Mouse (Mus musculus) hindbrain, embryonic 12.5 days (tissue): ENCODE measurements around the gene Spocd1. TPM values are rescaled to one million over a fixed set of nuclear protein-coding genes. Genes with fewer than 3 reads are reported as not detected.

Experiments used
- ATAC-seq: fragments of 200-750 bp; cut with Nextera tagmentation; 2 replicates; pipeline ENCODE4 v1.8.0; 2017; ENCODE audit warnings: moderate TSS enrichment; ENCODE audit not compliant: low FRiP score
- H3K27ac ChIP-seq: fragments of 300-500 bp; sonication (generic); 2 replicates; pipeline ENCODE4 v1.5.1; 2016; ENCODE audit warnings: mild to moderate bottlenecking
- H3K27me3 ChIP-seq: fragments of 300-500 bp; sonication (generic); 2 replicates; pipeline ENCODE4 v1.6.1; 2016; ENCODE audit warnings: mild to moderate bottlenecking
- H3K36me3 ChIP-seq: fragments of 300-500 bp; sonication (generic); 2 replicates; pipeline ENCODE4 v1.6.1; 2016; ENCODE audit warnings: mild to moderate bottlenecking
- H3K4me1 ChIP-seq: fragments of 300-500 bp; sonication (generic); 2 replicates; pipeline ENCODE4 v1.6.1; 2016
- H3K4me2 ChIP-seq: fragments of 300-500 bp; sonication (generic); replicated peaks from 2 replicates; pipeline ENCODE4 v1.6.1; 2016; ENCODE audit warnings: mild to moderate bottlenecking
- H3K4me3 ChIP-seq: fragments of 300-500 bp; sonication (generic); 2 replicates; pipeline ENCODE4 v1.5.1; 2016; ENCODE audit warnings: mild to moderate bottlenecking
- H3K9ac ChIP-seq: fragments of 300-500 bp; sonication (generic); 2 replicates; pipeline ENCODE4 v1.6.1; 2016; ENCODE audit warnings: mild to moderate bottlenecking, moderate library complexity
- H3K9me3 ChIP-seq: fragments of 300-500 bp; sonication (generic); replicated peaks from 2 replicates; pipeline ENCODE4 v1.6.1; 2016; ENCODE audit warnings: mild to moderate bottlenecking
- WGBS: fragments of 180-500 bp; shearing (Covaris S2); methylation state at CpG from one replicate; pipeline ENCODE4 v1.1.7; 2016; 5-methylcytosine and 5-hydroxymethylcytosine counted together
- polyA plus RNA-seq: library from polyadenylated mRNA; unstranded; fragments of >200 nt; fragmentation: Nextera tagmentation; extraction: Ambion mirVana; gene quantifications from 2 replicates; pipeline ENCODE4 v1.2.1, GENCODE M21; 2016

The Spocd1 gene
- polyA plus RNA-seq, 1 experiment from 2014 or later: 0.06 TPM

GRCm38 (mm10) chr4:129921314-129921587 lies 7.8 kb upstream of the Spocd1 start:
- ATAC-seq: no peak
- no peak overlapping the region for H3K9ac ChIP-seq
- 81% methylated on average over 3 of the region's 3 CpGs for WGBS
- peaks cover 8% of the 10 kb centered on the region; the same call in 1 of the 2 replicates for H3K4me1 ChIP-seq
- H3K4me2 ChIP-seq: no peak overlapping the region
- no peaks in the 10 kb centered on the region for H3K9me3 ChIP-seq
- H3K36me3 ChIP-seq: no peaks in the 10 kb centered on the region
- H3K27ac ChIP-seq: no peak overlapping the region
- H3K27me3 ChIP-seq: no peaks in the 10 kb centered on the region
- H3K4me3 ChIP-seq: no peak overlapping the region

- H3K4me2 ChIP-seq: no peak overlapping the region
- no peak overlapping the region for H3K4me3 ChIP-seq
- no peak overlapping the region for H3K9ac ChIP-seq
- H3K36me3 ChIP-seq: no peaks in the 10 kb centered on the region
- H3K27ac ChIP-seq: no peak overlapping the region
- no peak for ATAC-seq
- no peaks in the 10 kb centered on the region for H3K9me3 ChIP-seq
- 85% methylated on average over 8 of the region's 8 CpGs for WGBS
- no peaks in the 10 kb centered on the region for H3K27me3 ChIP-seq
- peaks cover 9% of the 10 kb centered on the region for H3K4me1 ChIP-seq
Measured at GRCm38 (mm10) chr4:129924143-129924542, 4.9 kb upstream of the Spocd1 start.

- no peak for ATAC-seq
- 72% methylated on average over 6 of the region's 6 CpGs for WGBS
Measured at GRCm38 (mm10) chr4:129924694-129925093, 4.4 kb upstream of the Spocd1 start.

DNA sequence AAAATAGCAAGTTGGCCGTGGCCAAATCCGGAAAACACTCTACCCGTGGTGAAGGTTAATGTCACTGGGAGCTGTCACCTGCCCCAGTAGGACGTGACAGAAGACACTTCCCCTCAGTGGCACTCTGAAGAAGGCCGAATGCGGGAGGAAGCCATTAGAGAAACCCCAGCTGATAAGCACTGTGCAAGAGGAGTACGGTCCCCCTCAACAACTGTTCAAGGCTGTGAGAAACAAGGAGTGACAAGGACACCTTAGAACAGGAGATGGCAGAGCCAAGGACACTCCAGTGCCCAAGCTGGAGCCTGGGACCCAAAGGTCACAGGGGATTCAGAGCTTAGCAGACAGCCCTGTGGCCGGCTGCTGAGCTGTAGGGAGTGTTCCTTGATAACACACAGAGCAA lies 2.5 kb upstream of the Spocd1 start:
- Histone ChIP-seq H3K9me3 (no peaks in the 10 kb centered on the region), H3K9ac (no peak overlapping the region), H3K4me1 (peaks cover 4% of the 10 kb centered on the region; the same call in 1 of the 2 replicates), H3K27me3 (no peaks in the 10 kb centered on the region), H3K36me3 (no peaks in the 10 kb centered on the region), H3K27ac (no peak overlapping the region), H3K4me3 (no peak overlapping the region), H3K4me2 (no peak overlapping the region)
- no peak for ATAC-seq
- 54% methylated on average over 8 of the region's 8 CpGs for WGBS

More at GRCm38 (mm10) chr4:129924694-129925093, 4.4 kb upstream of the Spocd1 start:
- no peaks in the 10 kb centered on the region for H3K27me3 ChIP-seq
- no peak overlapping the region for H3K4me2 ChIP-seq
- H3K4me3 ChIP-seq: no peak overlapping the region
- H3K27ac ChIP-seq: no peak overlapping the region
- no peak overlapping the region for H3K9ac ChIP-seq
- no peaks in the 10 kb centered on the region for H3K9me3 ChIP-seq
- H3K36me3 ChIP-seq: no peaks in the 10 kb centered on the region
- peaks cover 9% of the 10 kb centered on the region for H3K4me1 ChIP-seq

DNA sequence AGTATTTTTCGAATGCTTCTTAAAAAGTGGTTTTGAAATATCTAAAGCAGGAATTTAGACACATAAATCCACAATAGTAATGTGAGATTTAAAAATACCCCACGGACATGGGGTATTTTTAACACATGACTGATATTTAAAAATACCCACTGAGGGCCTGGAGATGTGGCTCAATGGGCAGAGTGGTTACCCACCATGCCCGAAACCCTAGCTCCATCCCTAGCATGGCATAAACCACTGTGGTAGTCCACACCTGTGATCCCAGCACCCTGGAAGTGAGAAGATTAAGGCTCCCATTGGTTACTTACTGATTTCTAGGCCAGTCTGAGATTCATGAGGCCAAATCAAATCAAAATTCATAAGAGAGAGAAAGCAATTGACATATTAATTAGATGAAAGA lies 2.0 kb upstream of the Spocd1 start:
- 91% methylated on average over 3 of the region's 3 CpGs for WGBS
- H3K9me3 ChIP-seq: no peaks in the 10 kb centered on the region
- no peak overlapping the region for H3K27ac ChIP-seq
- H3K4me2 ChIP-seq: no peak overlapping the region
- no peak overlapping the region for H3K4me3 ChIP-seq
- no peaks in the 10 kb centered on the region for H3K36me3 ChIP-seq
- no peak overlapping the region for H3K9ac ChIP-seq
- no peaks in the 10 kb centered on the region for H3K27me3 ChIP-seq
- H3K4me1 ChIP-seq: peaks cover 4% of the 10 kb centered on the region; the same call in 1 of the 2 replicates
- no peak for ATAC-seq

DNA sequence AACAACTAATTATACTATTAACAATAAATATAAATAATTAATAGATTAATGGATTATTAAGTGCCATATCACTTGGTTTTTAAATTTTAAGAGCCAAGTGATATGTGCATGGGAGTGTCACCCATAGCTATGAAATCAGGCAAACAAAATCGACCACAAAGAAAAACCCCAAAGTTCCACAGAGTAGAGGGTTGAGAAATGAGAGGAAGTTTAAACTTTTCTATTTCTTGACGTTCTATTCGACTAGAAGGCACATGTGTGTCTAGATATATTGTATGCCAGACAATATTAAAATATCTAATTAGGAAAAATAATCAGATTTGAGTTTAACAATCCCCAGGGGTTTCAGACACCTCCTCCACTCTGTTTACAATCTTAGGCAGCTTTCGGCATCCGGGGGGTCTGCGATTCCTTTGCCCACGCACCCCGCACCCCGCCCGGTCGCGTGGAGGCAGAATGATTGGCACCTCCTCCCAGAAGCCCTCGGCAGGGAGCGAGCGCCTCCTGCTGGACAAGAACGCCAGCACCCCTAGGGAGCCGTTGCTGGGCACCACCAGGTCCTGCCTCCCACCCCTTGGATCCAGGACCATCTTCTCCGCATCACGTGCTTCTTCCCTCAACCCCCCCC lies 811 bp upstream of the Spocd1 start:
- no peaks in the 10 kb centered on the region for H3K9me3 ChIP-seq
- 0 out of 2 replicates have a peak overlapping the region, but pooled peaks have one; percentile 4 for H3K9ac ChIP-seq
- peaks cover 4% of the 10 kb centered on the region; the same call in 1 of the 2 replicates for H3K4me1 ChIP-seq
- 6% methylated on average over 19 of the region's 19 CpGs for WGBS
- H3K4me3 ChIP-seq: no peak overlapping the region
- ATAC-seq: no peak
- H3K4me2 ChIP-seq: peak overlapping the region; percentile 39
- no peak overlapping the region for H3K27ac ChIP-seq
- no peaks in the 10 kb centered on the region for H3K36me3 ChIP-seq
- H3K27me3 ChIP-seq: no peaks in the 10 kb centered on the region

GRCm38 (mm10) chr4:129933696-129934095 lies 4.6 kb downstream of the Spocd1 start:
- Histone ChIP-seq H3K4me2 (no peak overlapping the region), H3K4me1 (peaks cover 11% of the 10 kb centered on the region; the same call in 1 of the 2 replicates), H3K4me3 (no peak overlapping the region), H3K9ac (no peak overlapping the region), H3K27me3 (no peaks in the 10 kb centered on the region), H3K27ac (no peak overlapping the region), H3K36me3 (no peaks in the 10 kb centered on the region), H3K9me3 (no peaks in the 10 kb centered on the region)
- no peak for ATAC-seq
- 77% methylated on average over 14 of the region's 14 CpGs for WGBS

- Histone ChIP-seq H3K27ac (no peak overlapping the region), H3K9me3 (no peaks in the 10 kb centered on the region), H3K4me2 (no peak overlapping the region), H3K9ac (no peak overlapping the region), H3K27me3 (no peaks in the 10 kb centered on the region), H3K4me3 (no peak overlapping the region), H3K36me3 (no peaks in the 10 kb centered on the region), H3K4me1 (peaks cover 11% of the 10 kb centered on the region; the same call in 1 of the 2 replicates)
- 67% methylated on average over 16 of the region's 16 CpGs for WGBS
- peak; percentile 46 for ATAC-seq
Measured at GRCm38 (mm10) chr4:129934177-129934855, 5.3 kb downstream of the Spocd1 start.

- ATAC-seq: no peak
- peaks cover 6% of the 10 kb centered on the region; the same call in 1 of the 2 replicates for H3K4me1 ChIP-seq
- H3K9me3 ChIP-seq: no peaks in the 10 kb centered on the region
- H3K27me3 ChIP-seq: 0 out of 2 replicates have a peak, but pooled peaks cover 4% of the 10 kb centered on the region
- H3K36me3 ChIP-seq: no peaks in the 10 kb centered on the region
- no peak overlapping the region for H3K4me2 ChIP-seq
- no peak overlapping the region for H3K4me3 ChIP-seq
- H3K9ac ChIP-seq: no peak overlapping the region
- WGBS: 83% methylated on average over 6 of the region's 6 CpGs
- no peak overlapping the region for H3K27ac ChIP-seq
Measured at GRCm38 (mm10) chr4:129951359-129951821, 22.3 kb downstream of the Spocd1 start.

DNA sequence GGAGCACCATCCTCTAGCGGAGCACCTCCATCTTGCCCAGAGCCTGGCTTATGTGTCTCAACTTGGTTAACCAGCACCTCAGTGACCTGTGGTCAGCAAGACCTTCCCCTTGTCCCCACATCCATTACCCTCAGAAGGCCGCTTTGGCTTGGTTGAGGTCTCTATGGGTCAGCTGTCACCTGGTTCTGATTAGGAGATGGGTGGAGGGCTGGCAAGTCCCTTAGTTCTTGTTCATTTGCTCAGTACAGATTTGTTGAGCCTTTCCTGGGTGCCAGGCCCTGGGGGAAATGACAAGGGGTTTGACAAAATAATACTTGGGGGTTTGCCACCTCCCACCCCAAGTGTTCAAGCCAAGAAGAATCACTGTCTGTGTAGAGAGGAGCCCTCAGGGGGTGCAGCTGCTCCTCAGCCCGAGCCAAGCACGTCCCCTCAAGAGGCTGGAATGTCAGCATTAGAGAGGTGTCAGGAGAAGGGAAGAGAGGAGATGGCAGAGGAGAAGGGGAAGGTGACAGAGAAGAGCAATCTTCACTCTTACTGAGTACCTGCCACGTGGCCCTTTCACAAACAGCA lies 23.3 kb downstream of the Spocd1 start:
- H3K4me2 ChIP-seq: no peak overlapping the region
- H3K9me3 ChIP-seq: no peaks in the 10 kb centered on the region
- no peak overlapping the region for H3K9ac ChIP-seq
- ATAC-seq: no peak
- H3K4me3 ChIP-seq: no peak overlapping the region
- 0 out of 2 replicates have a peak, but pooled peaks cover 4% of the 10 kb centered on the region for H3K27me3 ChIP-seq
- H3K27ac ChIP-seq: no peak overlapping the region
- no peaks in the 10 kb centered on the region for H3K36me3 ChIP-seq
- 62% methylated on average over 5 of the region's 5 CpGs for WGBS
- H3K4me1 ChIP-seq: peaks cover 6% of the 10 kb centered on the region; the same call in 1 of the 2 replicates

DNA sequence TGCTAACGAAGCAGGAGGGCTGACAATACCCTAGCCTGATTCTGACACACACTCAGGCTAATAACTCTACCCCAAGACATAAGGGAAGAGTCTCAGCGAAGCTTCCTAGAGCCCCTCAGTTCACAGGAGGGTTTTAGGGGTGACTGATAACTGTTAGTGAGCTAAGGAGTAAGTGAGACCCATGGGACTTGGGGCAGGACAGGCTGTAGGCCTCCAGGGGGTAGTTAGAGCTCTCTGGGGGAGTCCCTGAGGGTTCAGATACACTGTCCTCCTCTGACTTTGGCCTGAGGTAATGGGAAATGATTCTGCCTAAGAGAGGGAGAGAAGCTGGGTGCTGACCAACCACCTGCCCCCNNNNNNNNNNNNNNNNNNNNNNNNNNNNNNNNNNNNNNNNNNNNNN lies 25.5 kb downstream of the Spocd1 start:
- H3K36me3 ChIP-seq: no peaks in the 10 kb centered on the region
- no peak for ATAC-seq

GRCm38 (mm10) chr4:129960180-129960944 lies 31.3 kb downstream of the Spocd1 start:
- peak overlapping the region; percentile 90 for H3K4me2 ChIP-seq
- ATAC-seq: peak; percentile 89
- no peaks in the 10 kb centered on the region for H3K36me3 ChIP-seq
- no peaks in the 10 kb centered on the region for H3K27me3 ChIP-seq
- WGBS: 2% methylated on average over 37 of the region's 37 CpGs
- peaks cover 23% of the 10 kb centered on the region for H3K4me1 ChIP-seq
- H3K9ac ChIP-seq: peak overlapping the region; percentile 55
- H3K9me3 ChIP-seq: no peaks in the 10 kb centered on the region
- H3K27ac ChIP-seq: peak overlapping the region; percentile 75
- peak overlapping the region; percentile 32 for H3K4me3 ChIP-seq

More for the DNA sequence above, 25.5 kb downstream of the Spocd1 start:
- Histone ChIP-seq H3K9ac (no peak overlapping the region), H3K27ac (no peak overlapping the region), H3K4me3 (no peak overlapping the region), H3K27me3 (0 out of 2 replicates have a peak, but pooled peaks cover 4% of the 10 kb centered on the region), H3K4me2 (no peak overlapping the region), H3K4me1 (peaks cover 7% of the 10 kb centered on the region; the same call in 1 of the 2 replicates), H3K9me3 (no peaks in the 10 kb centered on the region)
- 62% methylated on average over 2 of the region's 2 CpGs for WGBS
